Mouse (Mus musculus): ENCODE data around the gene Alx1. TPM values are rescaled to one million over a fixed set of nuclear protein-coding genes. Genes with fewer than 3 reads are reported as not detected.
A peak's percentile ranks its signal among the peaks of the same experiment; 100 is the strongest.

Gene Alx1
- total RNA-seq (2017), result not detected in 2 replicates

GRCm38 (mm10) chr10:103029730-103030490, at the start of gene Alx1:
Gene Alx1 (minus strand): TSS chr10:103030215.
- ATAC-seq (replicated peaks in 1 of 2; ENCODE audit: insufficient read depth in 1 of 2, low FRiP score in 2 of 2, low TSS enrichment in 1 of 2, low read depth in 1 of 2, poor library complexity in 2 of 2, severe bottlenecking in 2 of 2), result peak; percentile 27 to 29; a peak in 2 of 4 replicates

GRCm38 (mm10) chr10:103049593-103049992, 19.6 kb upstream of the Alx1 start:
- no peak for ATAC-seq (replicated peaks in 1 of 2; ENCODE audit: insufficient read depth in 1 of 2, low FRiP score in 2 of 2, low TSS enrichment in 1 of 2, low read depth in 1 of 2, poor library complexity in 2 of 2, severe bottlenecking in 2 of 2)

GRCm38 (mm10) chr10:103046623-103047022, 16.6 kb upstream of the Alx1 start:
- no peak for ATAC-seq (replicated peaks in 1 of 2; ENCODE audit: insufficient read depth in 1 of 2, low FRiP score in 2 of 2, low TSS enrichment in 1 of 2, low read depth in 1 of 2, poor library complexity in 2 of 2, severe bottlenecking in 2 of 2)

- no peak for ATAC-seq (replicated peaks in 1 of 2; ENCODE audit: insufficient read depth in 1 of 2, low FRiP score in 2 of 2, low TSS enrichment in 1 of 2, low read depth in 1 of 2, poor library complexity in 2 of 2, severe bottlenecking in 2 of 2)
Measured at GRCm38 (mm10) chr10:103045019-103045418, 15.0 kb upstream of the Alx1 start.

- ATAC-seq (replicated peaks in 1 of 2; ENCODE audit: insufficient read depth in 1 of 2, low FRiP score in 2 of 2, low TSS enrichment in 1 of 2, low read depth in 1 of 2, poor library complexity in 2 of 2, severe bottlenecking in 2 of 2), result no peak
Measured at GRCm38 (mm10) chr10:103035002-103035640, 5.1 kb upstream of the Alx1 start.

GRCm38 (mm10) chr10:103030931-103031330, 916 bp upstream of the Alx1 start:
- ATAC-seq (replicated peaks in 1 of 2; ENCODE audit: insufficient read depth in 1 of 2, low FRiP score in 2 of 2, low TSS enrichment in 1 of 2, low read depth in 1 of 2, poor library complexity in 2 of 2, severe bottlenecking in 2 of 2), result no peak

GRCm38 (mm10) chr10:103029132-103029729, 784 bp downstream of the Alx1 start:
- no peak for ATAC-seq (replicated peaks in 1 of 2; ENCODE audit: insufficient read depth in 1 of 2, low FRiP score in 2 of 2, low TSS enrichment in 1 of 2, low read depth in 1 of 2, poor library complexity in 2 of 2, severe bottlenecking in 2 of 2)

GRCm38 (mm10) chr10:103028253-103029131, 1.5 kb downstream of the Alx1 start:
- peak; percentile 51 to 68 for ATAC-seq (replicated peaks in 1 of 2; ENCODE audit: insufficient read depth in 1 of 2, low FRiP score in 2 of 2, low TSS enrichment in 1 of 2, low read depth in 1 of 2, poor library complexity in 2 of 2, severe bottlenecking in 2 of 2)

GRCm38 (mm10) chr10:103027931-103028252, 2.1 kb downstream of the Alx1 start:
- ATAC-seq (replicated peaks in 1 of 2; ENCODE audit: insufficient read depth in 1 of 2, low FRiP score in 2 of 2, low TSS enrichment in 1 of 2, low read depth in 1 of 2, poor library complexity in 2 of 2, severe bottlenecking in 2 of 2), result no peak

GRCm38 (mm10) chr10:103027226-103027930, 2.6 kb downstream of the Alx1 start:
- ATAC-seq (replicated peaks in 1 of 2; ENCODE audit: insufficient read depth in 1 of 2, low FRiP score in 2 of 2, low TSS enrichment in 1 of 2, low read depth in 1 of 2, poor library complexity in 2 of 2, severe bottlenecking in 2 of 2), result no peak

GRCm38 (mm10) chr10:103026636-103027225, 3.3 kb downstream of the Alx1 start:
- no peak for ATAC-seq (replicated peaks in 1 of 2; ENCODE audit: insufficient read depth in 1 of 2, low FRiP score in 2 of 2, low TSS enrichment in 1 of 2, low read depth in 1 of 2, poor library complexity in 2 of 2, severe bottlenecking in 2 of 2)

- no peak for ATAC-seq (replicated peaks in 1 of 2; ENCODE audit: insufficient read depth in 1 of 2, low FRiP score in 2 of 2, low TSS enrichment in 1 of 2, low read depth in 1 of 2, poor library complexity in 2 of 2, severe bottlenecking in 2 of 2)
Measured at GRCm38 (mm10) chr10:103002556-103002955, 27.5 kb downstream of the Alx1 start.

GRCm38 (mm10) chr10:103000902-103001301, 29.1 kb downstream of the Alx1 start:
- no peak for ATAC-seq (replicated peaks in 1 of 2; ENCODE audit: insufficient read depth in 1 of 2, low FRiP score in 2 of 2, low TSS enrichment in 1 of 2, low read depth in 1 of 2, poor library complexity in 2 of 2, severe bottlenecking in 2 of 2)

GRCm38 (mm10) chr10:102999584-102999983, 30.4 kb downstream of the Alx1 start:
- ATAC-seq (replicated peaks in 1 of 2; ENCODE audit: insufficient read depth in 1 of 2, low FRiP score in 2 of 2, low TSS enrichment in 1 of 2, low read depth in 1 of 2, poor library complexity in 2 of 2, severe bottlenecking in 2 of 2), result no peak

GRCm38 (mm10) chr10:102975106-102975505, 54.9 kb downstream of the Alx1 start:
- ATAC-seq (replicated peaks in 1 of 2; ENCODE audit: insufficient read depth in 1 of 2, low FRiP score in 2 of 2, low TSS enrichment in 1 of 2, low read depth in 1 of 2, poor library complexity in 2 of 2, severe bottlenecking in 2 of 2), result no peak

- no peak for ATAC-seq (replicated peaks in 1 of 2; ENCODE audit: insufficient read depth in 1 of 2, low FRiP score in 2 of 2, low TSS enrichment in 1 of 2, low read depth in 1 of 2, poor library complexity in 2 of 2, severe bottlenecking in 2 of 2)
Measured at GRCm38 (mm10) chr10:102959602-102960001, 70.4 kb downstream of the Alx1 start.
